Mouse (Mus musculus): ENCODE measurements around the gene Sgpp1. TPM values are rescaled to one million over a fixed set of nuclear protein-coding genes. Genes with fewer than 3 reads are reported as not detected.
A peak's percentile ranks its signal among the peaks of the same experiment; 100 is the strongest.

Gene Sgpp1
- polyA plus RNA-seq, 1 experiment from 2014 or later, result 13.4 TPM

DNA sequence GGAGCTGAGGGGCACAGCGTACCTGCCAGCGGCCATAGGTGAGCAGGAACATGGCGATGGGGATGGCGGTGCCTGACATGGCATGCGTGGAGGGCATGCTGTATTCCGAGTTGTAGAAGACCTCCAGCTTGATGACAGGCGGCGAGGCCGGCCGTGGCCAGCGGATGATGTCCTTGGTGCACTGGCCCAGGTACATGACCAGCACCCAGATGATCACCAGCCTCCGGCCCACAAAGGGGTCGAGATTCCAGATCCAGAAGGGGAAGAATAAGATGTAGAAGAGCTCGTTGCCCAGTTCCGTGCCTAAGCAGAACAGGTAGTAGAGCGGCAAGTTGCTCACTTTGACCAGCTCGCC, 661 bp downstream of the Sgpp1 start:
- no peaks in the 10 kb centered on the region for H3K36me3 ChIP-seq (ENCODE audit: control insufficient read depth, insufficient read depth, low read length)
- no peaks in the 10 kb centered on the region for H3K9me3 ChIP-seq (ENCODE audit: control insufficient read depth, low read length)
- H3K27ac ChIP-seq (ENCODE audit: low read length), result peak overlapping the region; percentile 70
- peak overlapping the region; percentile 95 for H3K9ac ChIP-seq (ENCODE audit: low read length)
- H3K27me3 ChIP-seq (ENCODE audit: control insufficient read depth, insufficient read depth, low read depth, low read length), result no peaks in the 10 kb centered on the region
- H3K4me3 ChIP-seq (ENCODE audit: low read length), result peak overlapping the region; percentile 90
- under 1% methylated on average over 17 of the region's 17 CpGs for WGBS
- H3K4me2 ChIP-seq (ENCODE audit: low read depth, low read length), result peak overlapping the region; percentile 98
- ATAC-seq (ENCODE audit: low read depth), result peak; percentile 12
- peaks cover 12% of the 10 kb centered on the region for H3K4me1 ChIP-seq (replicated peaks; ENCODE audit: control insufficient read depth, insufficient read depth, low read length)

GRCm38 (mm10) chr12:75734167-75734566, 1.4 kb downstream of the Sgpp1 start:
- no peak for ATAC-seq (ENCODE audit: low read depth)
- H3K27ac ChIP-seq (ENCODE audit: low read length), result no peak overlapping the region
- WGBS, result 15% methylated on average over 10 of the region's 10 CpGs

DNA sequence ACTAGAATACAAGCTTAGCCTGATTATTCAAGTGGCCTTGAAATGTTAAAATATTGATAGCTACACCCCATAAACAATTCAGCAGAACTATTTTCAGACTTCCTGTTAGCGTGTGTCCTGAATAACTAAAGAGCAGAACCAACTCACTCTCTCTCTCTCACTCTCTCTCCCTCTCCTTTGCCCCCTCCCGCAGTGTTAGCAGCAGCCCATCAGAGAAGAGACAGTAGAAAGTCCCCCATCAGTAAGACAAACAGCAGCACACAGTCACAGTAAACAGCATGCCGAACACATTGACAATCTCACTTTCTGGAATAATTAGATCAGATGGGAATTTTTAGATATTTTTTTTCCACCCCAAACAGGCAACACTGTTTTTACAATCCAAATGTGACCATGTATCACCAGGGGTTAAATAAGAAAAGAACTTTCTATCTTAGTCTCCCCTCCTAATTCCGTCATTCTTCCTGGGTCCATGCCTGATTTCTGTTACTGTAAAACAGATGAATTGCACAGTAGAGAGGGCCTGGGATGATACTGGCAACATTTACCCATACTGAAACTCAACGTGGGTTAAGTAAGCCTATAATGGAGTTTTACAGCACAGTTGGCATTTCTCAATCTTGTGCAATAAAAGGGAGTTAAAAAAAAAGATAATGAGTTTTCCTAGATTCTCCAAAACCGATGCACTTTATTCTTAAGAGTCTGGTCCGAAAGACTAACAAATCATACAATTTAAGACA, 2.0 kb downstream of the Sgpp1 start:
- Histone ChIP-seq H3K4me3 (ENCODE audit: low read length) (peak overlapping the region; percentile 90), H3K36me3 (ENCODE audit: control insufficient read depth, insufficient read depth, low read length) (peaks cover 2% of the 10 kb centered on the region; the same call in 1 of the 2 replicates), H3K9ac (ENCODE audit: low read length) (no peak overlapping the region), H3K4me2 (ENCODE audit: low read depth, low read length) (peak overlapping the region; percentile 98), H3K9me3 (ENCODE audit: control insufficient read depth, low read length) (no peaks in the 10 kb centered on the region), H3K27ac (ENCODE audit: low read length) (no peak overlapping the region), H3K4me1 (replicated peaks; ENCODE audit: control insufficient read depth, insufficient read depth, low read length) (peaks cover 12% of the 10 kb centered on the region), H3K27me3 (ENCODE audit: control insufficient read depth, insufficient read depth, low read depth, low read length) (no peaks in the 10 kb centered on the region)
- ATAC-seq (ENCODE audit: low read depth), result no peak
- WGBS, result 20% methylated on average over 7 of the region's 7 CpGs

More at GRCm38 (mm10) chr12:75734167-75734566, 1.4 kb downstream of the Sgpp1 start:
- peaks cover 12% of the 10 kb centered on the region for H3K4me1 ChIP-seq (replicated peaks; ENCODE audit: control insufficient read depth, insufficient read depth, low read length)
- no peaks in the 10 kb centered on the region for H3K9me3 ChIP-seq (ENCODE audit: control insufficient read depth, low read length)
- peak overlapping the region; percentile 98 for H3K4me2 ChIP-seq (ENCODE audit: low read depth, low read length)
- peak overlapping the region; percentile 90 for H3K4me3 ChIP-seq (ENCODE audit: low read length)
- H3K36me3 ChIP-seq (ENCODE audit: control insufficient read depth, insufficient read depth, low read length), result no peaks in the 10 kb centered on the region
- peak overlapping the region; percentile 95 for H3K9ac ChIP-seq (ENCODE audit: low read length)
- H3K27me3 ChIP-seq (ENCODE audit: control insufficient read depth, insufficient read depth, low read depth, low read length), result no peaks in the 10 kb centered on the region

DNA sequence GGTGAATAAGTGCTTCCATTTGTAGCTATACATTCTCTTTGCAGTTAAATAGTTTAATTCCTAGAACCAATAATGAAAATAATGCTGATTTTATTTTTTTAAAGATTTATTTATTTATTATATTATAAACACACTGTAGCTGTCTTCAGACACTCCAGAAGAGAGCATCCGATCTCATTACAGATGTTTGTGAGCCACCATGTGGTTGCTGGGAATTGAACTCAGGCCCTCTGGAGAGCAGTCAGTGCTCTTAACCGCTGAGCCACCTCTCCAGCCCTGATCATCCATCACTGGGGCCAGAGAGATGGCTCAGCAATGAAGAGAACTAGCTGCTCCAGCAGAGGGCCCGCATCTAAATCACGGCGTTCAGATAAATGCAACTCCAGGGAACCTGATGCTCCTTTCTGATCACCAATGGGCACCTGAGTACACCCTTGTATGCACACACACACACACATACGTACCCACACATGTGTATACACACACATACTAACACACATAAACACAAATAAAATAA, 3.5 kb downstream of the Sgpp1 start:
- WGBS, result 61% methylated on average over 6 of the region's 6 CpGs
- peaks cover 2% of the 10 kb centered on the region; the same call in 1 of the 2 replicates for H3K36me3 ChIP-seq (ENCODE audit: control insufficient read depth, insufficient read depth, low read length)
- ATAC-seq (ENCODE audit: low read depth), result no peak

DNA sequence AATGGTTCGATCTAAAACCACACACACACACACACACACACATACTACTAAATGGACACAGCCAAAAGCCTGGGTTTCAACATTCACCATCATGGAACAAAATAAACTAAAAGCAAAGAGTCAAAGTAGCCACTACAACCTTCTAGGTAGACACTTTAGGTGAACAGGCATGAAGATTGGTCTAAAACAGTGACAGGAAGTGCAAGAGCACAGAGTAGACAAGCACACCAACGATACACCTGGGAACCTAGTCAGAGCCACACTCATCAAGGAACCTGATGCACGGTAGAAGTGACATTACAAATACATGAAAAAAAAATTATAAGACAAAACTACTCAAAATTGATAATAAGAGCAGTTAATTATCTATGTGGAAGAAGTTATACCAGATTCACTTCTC, 4.0 kb downstream of the Sgpp1 start:
- H3K36me3 ChIP-seq (ENCODE audit: control insufficient read depth, insufficient read depth, low read length), result peaks cover 2% of the 10 kb centered on the region; the same call in 1 of the 2 replicates
- no peaks in the 10 kb centered on the region for H3K9me3 ChIP-seq (ENCODE audit: control insufficient read depth, low read length)
- H3K9ac ChIP-seq (ENCODE audit: low read length), result no peak overlapping the region
- H3K4me3 ChIP-seq (ENCODE audit: low read length), result no peak overlapping the region
- H3K27ac ChIP-seq (ENCODE audit: low read length), result no peak overlapping the region
- 86% methylated on average over 3 of the region's 3 CpGs for WGBS
- no peak overlapping the region for H3K4me2 ChIP-seq (ENCODE audit: low read depth, low read length)
- no peak for ATAC-seq (ENCODE audit: low read depth)
- H3K27me3 ChIP-seq (ENCODE audit: control insufficient read depth, insufficient read depth, low read depth, low read length), result no peaks in the 10 kb centered on the region
- peaks cover 12% of the 10 kb centered on the region for H3K4me1 ChIP-seq (replicated peaks; ENCODE audit: control insufficient read depth, insufficient read depth, low read length)

More for the DNA sequence above, 3.5 kb downstream of the Sgpp1 start:
- no peaks in the 10 kb centered on the region for H3K9me3 ChIP-seq (ENCODE audit: control insufficient read depth, low read length)
- no peak overlapping the region for H3K9ac ChIP-seq (ENCODE audit: low read length)
- H3K4me2 ChIP-seq (ENCODE audit: low read depth, low read length), result no peak overlapping the region
- peaks cover 12% of the 10 kb centered on the region for H3K4me1 ChIP-seq (replicated peaks; ENCODE audit: control insufficient read depth, insufficient read depth, low read length)
- H3K27ac ChIP-seq (ENCODE audit: low read length), result no peak overlapping the region
- no peaks in the 10 kb centered on the region for H3K27me3 ChIP-seq (ENCODE audit: control insufficient read depth, insufficient read depth, low read depth, low read length)
- no peak overlapping the region for H3K4me3 ChIP-seq (ENCODE audit: low read length)

GRCm38 (mm10) chr12:75730458-75730857, 5.1 kb downstream of the Sgpp1 start:
- whole genome bisulfite sequencing, result 80% methylated on average over 4 of the region's 4 CpGs
- Histone ChIP-seq H3K9me3 (ENCODE audit: control insufficient read depth, low read length) (no peaks in the 10 kb centered on the region), H3K27me3 (ENCODE audit: control insufficient read depth, insufficient read depth, low read depth, low read length) (no peaks in the 10 kb centered on the region), H3K36me3 (ENCODE audit: control insufficient read depth, insufficient read depth, low read length) (peaks cover 2% of the 10 kb centered on the region; the same call in 1 of the 2 replicates), H3K4me1 (replicated peaks; ENCODE audit: control insufficient read depth, insufficient read depth, low read length) (peaks cover 9% of the 10 kb centered on the region), H3K4me2 (ENCODE audit: low read depth, low read length) (no peak overlapping the region), H3K9ac (ENCODE audit: low read length) (no peak overlapping the region), H3K27ac (ENCODE audit: low read length) (no peak overlapping the region), H3K4me3 (ENCODE audit: low read length) (no peak overlapping the region)
- no peak for ATAC-seq (ENCODE audit: low read depth)

- Histone ChIP-seq H3K27ac (ENCODE audit: low read length) (no peak overlapping the region), H3K9me3 (ENCODE audit: control insufficient read depth, low read length) (no peaks in the 10 kb centered on the region), H3K9ac (ENCODE audit: low read length) (no peak overlapping the region), H3K4me3 (ENCODE audit: low read length) (no peak overlapping the region), H3K36me3 (ENCODE audit: control insufficient read depth, insufficient read depth, low read length) (peaks cover 2% of the 10 kb centered on the region; the same call in 1 of the 2 replicates), H3K4me2 (ENCODE audit: low read depth, low read length) (no peak overlapping the region), H3K27me3 (ENCODE audit: control insufficient read depth, insufficient read depth, low read depth, low read length) (no peaks in the 10 kb centered on the region), H3K4me1 (replicated peaks; ENCODE audit: control insufficient read depth, insufficient read depth, low read length) (peaks cover 9% of the 10 kb centered on the region)
- no peak for ATAC-seq (ENCODE audit: low read depth)
- 11% methylated on average over 1 of the region's 1 CpGs for WGBS
Observed at GRCm38 (mm10) chr12:75729876-75730275, 5.7 kb downstream of the Sgpp1 start.

DNA sequence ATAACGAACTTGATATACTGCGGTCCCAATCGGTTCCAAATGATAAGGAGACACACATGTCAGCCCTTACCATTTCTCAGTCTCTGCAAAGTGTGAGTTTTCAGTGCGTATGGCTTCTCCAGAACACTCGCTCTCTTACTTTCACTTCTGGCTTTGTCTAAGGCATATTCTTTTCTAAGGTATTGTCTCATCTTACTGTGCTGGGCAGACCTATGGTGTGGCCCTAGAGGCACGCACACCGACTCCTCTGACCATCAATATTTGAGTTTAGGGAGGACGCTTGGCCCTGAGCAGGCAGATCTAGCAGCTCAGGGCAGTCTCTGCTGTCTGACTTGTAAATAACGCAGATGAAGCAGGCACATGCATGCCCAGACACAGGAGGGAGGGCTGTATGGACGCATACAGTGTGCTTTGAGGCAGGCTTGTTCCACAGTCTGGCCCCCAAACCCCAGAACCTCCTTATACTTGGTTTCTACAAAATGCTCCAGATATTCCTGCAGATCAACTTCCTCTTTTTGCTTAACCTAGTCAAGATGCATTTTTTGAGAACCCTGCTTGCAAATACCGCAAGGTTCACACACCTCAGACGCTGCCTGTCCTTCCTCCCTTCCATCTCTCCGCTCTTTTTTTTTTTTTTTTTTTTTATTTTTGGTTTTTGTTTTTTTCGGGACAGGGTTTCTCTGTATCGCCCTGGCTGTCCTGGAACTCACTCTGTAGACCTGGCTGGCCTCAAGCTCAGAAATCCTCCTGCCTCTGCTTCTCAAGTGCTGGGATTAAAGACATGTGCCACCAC, 8.0 kb downstream of the Sgpp1 start:
- 87% methylated on average over 14 of the region's 15 CpGs for whole genome bisulfite sequencing
- Histone ChIP-seq H3K4me2 (ENCODE audit: low read depth, low read length) (no peak overlapping the region), H3K4me3 (ENCODE audit: low read length) (no peak overlapping the region), H3K27ac (ENCODE audit: low read length) (no peak overlapping the region), H3K9me3 (ENCODE audit: control insufficient read depth, low read length) (no peaks in the 10 kb centered on the region), H3K9ac (ENCODE audit: low read length) (no peak overlapping the region), H3K27me3 (ENCODE audit: control insufficient read depth, insufficient read depth, low read depth, low read length) (no peaks in the 10 kb centered on the region), H3K36me3 (ENCODE audit: control insufficient read depth, insufficient read depth, low read length) (peaks cover 2% of the 10 kb centered on the region; the same call in 1 of the 2 replicates), H3K4me1 (replicated peaks; ENCODE audit: control insufficient read depth, insufficient read depth, low read length) (no peaks in the 10 kb centered on the region)
- ATAC-seq (ENCODE audit: low read depth), result no peak

- no peaks in the 10 kb centered on the region for H3K4me1 ChIP-seq (replicated peaks; ENCODE audit: control insufficient read depth, insufficient read depth, low read length)
- no peaks in the 10 kb centered on the region for H3K27me3 ChIP-seq (ENCODE audit: control insufficient read depth, insufficient read depth, low read depth, low read length)
- H3K27ac ChIP-seq (ENCODE audit: low read length), result no peak overlapping the region
- H3K4me2 ChIP-seq (ENCODE audit: low read depth, low read length), result no peak overlapping the region
- ATAC-seq (ENCODE audit: low read depth), result no peak
- 77% methylated on average over 8 of the region's 8 CpGs for WGBS
- H3K9ac ChIP-seq (ENCODE audit: low read length), result no peak overlapping the region
- H3K36me3 ChIP-seq (ENCODE audit: control insufficient read depth, insufficient read depth, low read length), result peaks cover 2% of the 10 kb centered on the region; the same call in 1 of the 2 replicates
- no peaks in the 10 kb centered on the region for H3K9me3 ChIP-seq (ENCODE audit: control insufficient read depth, low read length)
- H3K4me3 ChIP-seq (ENCODE audit: low read length), result no peak overlapping the region
Observed at GRCm38 (mm10) chr12:75726349-75726861, 9.1 kb downstream of the Sgpp1 start.

Measured in lung, embryonic 16.5 days (tissue).